Mouse (Mus musculus) testis, postnatal 14 days (tissue): ENCODE measurements around the gene Sirt3.

Source experiments
- DNase-seq: peaks from one replicate; pipeline ENCODE4 v3.0.0; 2021; ENCODE audit warnings: low spot score

Sirt3 gene

DNA sequence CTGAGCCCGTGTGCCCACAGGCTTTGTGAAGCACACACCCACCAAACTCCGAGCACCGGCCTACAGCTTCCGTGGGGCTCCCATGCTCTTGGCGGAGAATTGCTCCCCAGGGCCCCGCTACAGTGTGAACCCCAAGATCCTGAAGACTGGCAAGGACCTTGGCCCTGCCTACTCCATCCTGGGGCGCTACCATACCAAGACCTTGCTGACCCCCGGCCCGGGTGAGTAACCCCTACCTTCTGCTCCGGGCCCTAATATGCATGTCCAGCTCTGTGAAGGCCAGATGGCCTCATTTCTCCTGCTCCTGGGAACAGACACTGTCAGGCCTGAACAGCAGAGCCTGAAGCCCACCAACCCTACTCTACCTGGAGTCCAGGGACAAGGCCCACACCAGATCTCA lies 33.5 kb downstream of the Sirt3 start:
- no peak for DNase-seq

- no peak for DNase-seq
Observed at GRCm38 (mm10) chr7:140847755-140848580, 34.1 kb downstream of the Sirt3 start, which contains the start of gene Odf3. Odf3 (plus strand) TSS chr7:140847805.

DNA sequence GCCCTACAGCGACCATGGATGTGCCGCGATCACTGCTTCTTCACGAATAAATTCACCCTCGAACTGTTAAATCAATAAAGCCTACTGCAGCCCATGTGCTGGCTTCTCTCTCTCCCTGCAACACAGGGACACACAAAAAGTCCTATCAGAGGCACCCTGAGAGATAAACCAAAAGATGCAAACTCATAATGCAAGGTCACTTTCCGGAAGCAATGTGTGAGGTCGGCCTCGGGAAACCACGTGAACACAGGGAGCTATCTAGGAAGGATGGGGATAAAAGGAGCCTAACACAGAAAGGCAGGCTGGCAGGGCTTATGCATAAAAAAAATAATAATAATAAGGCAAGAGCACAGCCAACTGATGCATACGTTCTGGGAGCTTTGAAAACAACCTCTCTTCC lies 35.4 kb downstream of the Sirt3 start:
- DNase-seq: no peak

DNA sequence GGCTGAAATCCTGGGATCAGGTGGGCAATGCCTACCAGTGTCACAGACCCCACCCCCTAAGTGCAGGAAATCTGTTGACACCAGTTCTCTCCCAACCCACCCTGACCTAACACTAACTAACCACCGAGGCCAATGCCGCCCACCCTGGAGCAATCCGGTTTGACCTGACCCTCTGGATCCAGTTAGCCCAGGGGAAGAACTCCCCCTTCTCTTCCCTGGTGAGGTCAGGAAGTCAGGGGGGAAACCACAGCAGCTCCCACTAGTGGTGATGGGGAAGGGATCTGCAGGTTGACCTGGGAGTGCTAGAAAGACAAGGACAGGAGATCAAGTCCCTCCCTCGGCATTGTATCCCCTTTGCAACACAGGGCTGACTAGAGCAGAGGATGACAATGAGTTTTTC lies 36.4 kb downstream of the Sirt3 start:
- DNase-seq: no peak

DNA sequence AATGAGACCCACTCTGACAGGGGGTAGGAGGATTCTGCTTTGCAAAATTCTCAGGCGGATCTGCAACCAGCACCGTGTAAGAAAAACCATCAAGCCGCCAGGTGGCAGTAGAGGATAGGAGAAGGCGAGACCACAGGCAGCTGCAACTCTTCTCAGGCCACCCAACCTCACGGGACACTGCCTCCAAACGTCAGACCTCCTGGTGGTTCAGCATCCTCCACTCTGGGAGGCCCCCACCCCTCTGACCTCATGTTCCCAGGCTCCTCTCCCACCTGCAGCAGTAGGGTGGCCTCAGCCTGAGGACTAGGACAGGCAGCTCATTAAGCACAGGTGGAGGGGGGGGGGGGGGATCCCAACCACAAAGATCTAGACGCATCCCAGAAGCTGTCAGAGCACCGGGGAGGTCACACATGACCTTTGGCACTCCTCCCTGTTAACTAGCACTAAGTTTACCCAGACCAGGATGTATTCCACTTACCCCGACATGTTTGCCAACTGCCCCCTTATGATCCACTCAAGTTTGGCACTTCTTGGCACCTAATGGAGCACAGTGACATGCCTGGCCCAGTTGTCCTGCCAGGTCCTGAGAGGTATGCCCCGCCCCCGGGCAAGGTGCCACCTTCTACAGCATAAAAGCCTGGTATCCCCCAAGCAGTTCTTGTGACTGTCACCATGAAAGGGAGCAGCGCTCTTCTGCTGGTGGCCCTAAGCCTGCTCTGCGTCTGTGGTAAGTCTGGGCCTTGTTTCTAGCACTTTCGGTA lies 37.0 kb downstream of the Sirt3 start, which contains the start of gene Scgb1c1:
Gene Scgb1c1 (plus strand): TSS at position 643 of the 761 bp plus-strand sequence.
- DNase-seq: peak; percentile 56

GRCm38 (mm10) chr7:140843806-140844205 lies 38.3 kb downstream of the Sirt3 start:
- no peak for DNase-seq

- DNase-seq: no peak
Observed at GRCm38 (mm10) chr7:140840750-140841735, 41.1 kb downstream of the Sirt3 start.

DNA sequence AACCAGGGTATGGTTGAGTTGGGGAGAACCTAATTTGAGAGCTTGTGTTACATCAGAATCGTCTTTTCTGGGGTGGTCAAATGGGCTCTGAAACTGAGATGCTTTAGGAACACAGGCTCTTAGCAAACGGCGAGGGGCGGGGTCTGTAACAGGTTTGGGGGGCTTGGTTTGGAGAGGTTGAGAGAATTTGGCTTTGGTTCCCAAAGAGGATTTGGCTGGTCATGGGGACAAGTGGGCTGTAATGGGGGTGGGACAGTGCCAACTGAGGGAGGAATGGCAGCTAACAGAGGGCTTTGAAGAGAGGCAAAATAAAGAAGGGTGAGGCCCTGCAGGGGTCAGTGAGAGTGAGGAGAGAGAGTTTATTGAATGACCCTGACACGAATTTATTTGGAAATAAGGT lies 42.6 kb downstream of the Sirt3 start:
- no peak for DNase-seq

DNA sequence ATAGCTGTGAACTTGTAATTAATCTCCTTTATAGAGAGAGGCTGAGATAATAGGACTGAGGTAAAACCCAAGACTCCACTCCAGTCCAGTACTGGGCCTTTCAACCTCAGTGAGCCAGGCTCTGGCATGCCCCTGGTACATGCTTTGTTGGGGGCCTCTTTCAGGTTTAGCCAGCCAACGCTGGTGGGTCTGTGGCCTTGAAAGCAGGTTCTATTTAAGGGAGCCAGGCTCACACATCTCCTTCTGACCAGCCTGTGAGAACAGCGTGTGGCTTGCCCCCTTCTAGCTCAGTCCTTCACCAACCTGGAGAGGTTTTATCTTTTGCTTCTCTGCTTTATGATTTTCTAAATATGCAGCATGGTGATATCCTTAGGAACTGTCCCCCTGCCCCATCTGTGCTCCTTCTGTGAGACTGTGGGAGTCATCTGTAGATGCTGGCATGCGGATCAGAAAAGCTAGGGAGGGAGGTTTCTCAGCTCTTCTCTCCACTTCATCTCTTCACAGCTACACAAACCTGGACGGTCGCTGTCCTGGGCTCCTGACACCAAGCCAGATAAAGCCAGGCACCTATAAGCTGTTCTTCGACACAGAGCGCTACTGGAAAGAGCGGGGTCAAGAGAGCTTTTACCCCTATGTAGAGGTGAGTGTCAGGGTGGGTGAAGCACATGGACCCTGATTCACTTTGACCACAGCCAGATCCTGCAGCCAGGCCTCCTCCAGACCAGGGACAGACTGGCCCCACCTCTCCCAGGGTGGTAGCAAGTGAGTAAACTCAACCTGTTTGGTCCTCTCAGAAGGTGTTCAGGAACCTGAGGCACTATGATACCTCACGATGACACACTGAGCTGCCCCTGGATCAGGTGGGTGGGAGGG lies 45.6 kb downstream of the Sirt3 start:
- DNase-seq: no peak

- DNase-seq: no peak
Observed at GRCm38 (mm10) chr7:140835758-140836087, 46.4 kb downstream of the Sirt3 start.

- no peak for DNase-seq
Observed at GRCm38 (mm10) chr7:140834968-140835757, 46.9 kb downstream of the Sirt3 start, which contains the start of gene Urah. Urah (plus strand) TSS chr7:140835018.

GRCm38 (mm10) chr7:140833341-140833740 lies 48.8 kb downstream of the Sirt3 start:
- no peak for DNase-seq

DNA sequence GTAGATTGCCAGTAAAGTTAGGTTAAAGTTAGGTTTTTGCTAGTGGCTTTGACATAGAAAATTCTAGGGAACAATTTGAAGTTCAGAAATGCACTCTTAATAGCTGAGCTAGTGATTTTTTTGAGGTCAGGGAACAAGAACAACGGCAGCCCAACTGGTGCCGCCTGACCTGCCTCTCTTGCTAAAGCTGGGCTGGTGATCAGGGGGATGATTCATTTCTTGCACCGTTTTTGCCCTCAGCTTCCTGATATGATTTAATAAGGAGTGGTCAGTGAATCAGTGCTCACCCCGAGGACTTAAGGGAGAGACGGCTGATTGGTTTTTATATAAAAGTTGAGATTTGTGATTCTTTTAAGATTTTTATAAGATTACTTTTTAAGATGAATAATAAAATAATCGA lies 50.7 kb downstream of the Sirt3 start:
- DNase-seq: no peak

DNA sequence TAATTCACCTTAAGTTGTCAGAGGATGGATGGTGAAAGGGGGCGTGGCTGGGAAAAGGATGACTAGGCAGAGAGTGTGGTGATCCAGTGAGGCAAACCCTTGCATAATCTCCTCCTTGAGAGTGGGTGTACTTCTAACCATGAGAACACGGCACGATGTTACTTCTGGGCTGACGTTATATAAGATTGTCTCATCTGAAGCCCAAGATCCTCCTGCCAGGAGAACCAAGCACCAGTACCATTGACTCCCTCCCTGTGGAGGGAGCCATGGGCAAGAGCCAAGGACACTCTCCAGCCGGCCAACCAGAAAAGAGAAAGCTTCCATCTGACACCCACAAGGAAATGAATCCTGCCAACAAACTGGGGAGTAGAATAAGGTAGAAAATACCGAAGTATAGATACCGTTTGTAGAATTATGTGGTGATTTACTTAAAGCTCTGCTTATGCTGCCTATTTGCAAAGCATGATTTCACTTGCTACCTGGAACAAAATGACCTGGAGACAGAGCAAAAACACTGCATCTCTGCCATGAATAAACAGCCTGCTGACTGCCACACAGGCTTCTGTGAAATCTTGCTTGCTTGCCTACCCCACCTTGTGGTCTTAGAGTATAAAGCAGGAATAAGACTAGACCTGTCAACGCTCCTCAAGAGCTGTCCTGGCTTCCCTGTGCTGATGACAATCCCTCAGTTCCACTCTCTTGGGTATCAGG lies 53.8 kb downstream of the Sirt3 start:
- no peak for DNase-seq

GRCm38 (mm10) chr7:140822731-140823130 lies 59.4 kb downstream of the Sirt3 start:
- DNase-seq: no peak

GRCm38 (mm10) chr7:140821653-140822329 lies 60.3 kb downstream of the Sirt3 start, which contains the start of gene Zfp941:
Zfp941 (minus strand) TSS chr7:140822178.
- peak; percentile 48 for DNase-seq

GRCm38 (mm10) chr7:140821305-140821652 lies 60.8 kb downstream of the Sirt3 start:
- DNase-seq: no peak

- no peak for DNase-seq
Observed at GRCm38 (mm10) chr7:140820173-140820572, 61.9 kb downstream of the Sirt3 start.
